Mouse (Mus musculus): ENCODE results near the gene Nlrp14.
A peak's percentile ranks its signal among the peaks of the same experiment; 100 is the strongest.

DNA sequence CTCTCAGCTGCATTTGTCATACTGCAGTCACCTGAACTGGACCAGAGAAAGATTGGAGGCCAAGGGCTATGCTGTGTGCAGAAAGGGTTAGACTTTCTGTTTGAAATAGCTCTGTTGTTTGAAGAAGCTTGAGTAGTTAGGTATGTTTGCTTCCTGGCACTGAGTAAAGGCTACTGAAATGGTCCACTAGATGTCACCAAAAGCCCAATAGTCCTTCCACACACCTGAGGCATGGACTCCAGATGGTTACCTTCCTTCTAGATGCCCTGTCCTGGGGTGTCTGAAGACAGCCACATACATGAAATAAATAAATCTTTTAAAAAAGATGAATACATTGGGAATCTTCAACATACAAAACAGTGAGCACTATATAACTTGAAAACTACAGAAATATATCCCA lies 48.9 kb downstream of the Nlrp14 start:
- TF ChIP-seq MAFK (IDR thresholded peaks at IDR 0.05; ENCODE audit: insufficient read depth, low read depth, low read length) (no peak), CHD2 (IDR thresholded peaks at IDR 0.05; ENCODE audit: low read depth, low read length) (no peak), ZNF384 (IDR thresholded peaks at IDR 0.05; ENCODE audit: low read depth, low read length) (no peak), HCFC1 (IDR thresholded peaks at IDR 0.05; ENCODE audit: borderline replicate concordance, insufficient read depth, low read length) (no peak), ZC3H11A (IDR thresholded peaks at IDR 0.05; ENCODE audit: borderline replicate concordance, low read depth, low read length) (peak; percentile 64; the same call in 1 of the 2 replicates)

Measured in ES-E14 (cell line).